Mouse (Mus musculus) CH12.LX (cell line): ENCODE measurements around the gene Fshr. TPM values are rescaled to one million over a fixed set of nuclear protein-coding genes. Genes with fewer than 3 reads are reported as not detected.

Experiments used
- DNase-seq: peaks from one replicate; pipeline ENCODE4 v3.0.0-alpha.2; 2013; ENCODE audit errors: extremely low read depth
- H3K27ac ChIP-seq: 2 replicates; pipeline ENCODE4 v1.5.1; 2012; ENCODE audit warnings: low read depth, mild to moderate bottlenecking, control low read depth, moderate library complexity; ENCODE audit not compliant: insufficient read depth
- H3K27me3 ChIP-seq: replicated peaks from 2 replicates; pipeline ENCODE3; 2012; ENCODE audit warnings: inconsistent platforms
- H3K36me3 ChIP-seq, 2 experiments: replicated peaks in 1 of 2; 2 replicates each; pipeline versions ENCODE3 to v1.6.1; 2012; ENCODE audit warnings: inconsistent platforms in 1 of 2, low read length in 1 of 2, mild to moderate bottlenecking in 1 of 2, mixed read lengths in 1 of 2, moderate library complexity in 1 of 2; ENCODE audit not compliant: control insufficient read depth in 1 of 2, insufficient read depth in 1 of 2
- H3K4me1 ChIP-seq, 2 experiments: 2 replicates each; pipeline ENCODE4 v1.6.1; 2012; ENCODE audit warnings: inconsistent platforms in 1 of 2, moderate library complexity in 1 of 2; ENCODE audit not compliant: insufficient read depth in 2 of 2, control insufficient read depth in 1 of 2
- H3K4me2 ChIP-seq: 2 replicates; pipeline ENCODE4 v1.6.1; 2012; ENCODE audit warnings: low read depth, mild to moderate bottlenecking, control low read depth; ENCODE audit not compliant: poor library complexity, insufficient read depth, severe bottlenecking
- H3K4me3 ChIP-seq, 3 experiments: fragments of 150-350 bp in 1 of 3; sonication (generic) in 1 of 3; replicated peaks in 1 of 3; 2 replicates each; pipeline versions ENCODE3 to v1.5.1; 2011 to 2012; ENCODE audit warnings: low read depth in 2 of 3, low read length in 2 of 3, mild to moderate bottlenecking in 2 of 3, moderate library complexity in 2 of 3, control low read depth in 1 of 3, improper control_type of control experiment in 1 of 3, inconsistent platforms in 1 of 3, mixed read lengths in 1 of 3; ENCODE audit not compliant: poor library complexity in 1 of 3
- H3K79me2 ChIP-seq: replicated peaks from 2 replicates; pipeline ENCODE4 v1.6.1; 2012; ENCODE audit warnings: mild to moderate bottlenecking, moderate library complexity; ENCODE audit not compliant: control insufficient read depth, poor library complexity, insufficient read depth, severe bottlenecking; ENCODE audit errors: extremely low read depth
- H3K9ac ChIP-seq: 2 replicates; pipeline ENCODE4 v1.6.1; 2012; ENCODE audit warnings: low read depth, mild to moderate bottlenecking, control low read depth, moderate library complexity; ENCODE audit not compliant: insufficient read depth
- H3K9me3 ChIP-seq: replicated peaks from 2 replicates; pipeline ENCODE3; 2012; ENCODE audit warnings: low read length, inconsistent platforms, mixed read lengths
- BHLHE40 ChIP-seq: IDR thresholded peaks from 2 replicates; pipeline ENCODE4 v1.6.1; 2011; ENCODE audit warnings: mild to moderate bottlenecking, low read depth, low read length, improper control_type of control experiment
- CHD1 ChIP-seq: IDR thresholded peaks from 2 replicates; pipeline ENCODE4 v1.6.1; 2012; ENCODE audit warnings: low read depth, low read length, improper control_type of control experiment, inconsistent platforms
- CHD2 ChIP-seq: IDR thresholded peaks from 2 replicates; pipeline ENCODE4 v1.6.1; 2011; ENCODE audit warnings: low read length, improper control_type of control experiment
- CTCF ChIP-seq, 2 experiments: IDR thresholded peaks in 1 of 2; conservative IDR thresholded peaks in 1 of 2; 2 replicates each; pipeline ENCODE4 v1.5.1; 2011 to 2012; ENCODE audit warnings: low read depth in 2 of 2, low read length in 2 of 2, improper control_type of control experiment in 1 of 2, inconsistent platforms in 1 of 2, mild to moderate bottlenecking in 1 of 2, moderate library complexity in 1 of 2
- E2F4 ChIP-seq: IDR thresholded peaks from 2 replicates; pipeline ENCODE4 v1.6.1; 2011; ENCODE audit warnings: low read depth, low read length, improper control_type of control experiment; ENCODE audit not compliant: insufficient replicate concordance
- ELF1 ChIP-seq: IDR thresholded peaks from 2 replicates; pipeline ENCODE4 v1.6.1; 2014; ENCODE audit warnings: low read depth, mild to moderate bottlenecking, inconsistent platforms, low read length, improper control_type of control experiment
- EP300 ChIP-seq: IDR thresholded peaks from 2 replicates; pipeline ENCODE4 v1.6.1; 2011; ENCODE audit warnings: low read length, improper control_type of control experiment
- HCFC1 ChIP-seq: IDR thresholded peaks from 2 replicates; pipeline ENCODE4 v1.6.1; 2012; ENCODE audit warnings: low read depth, mild to moderate bottlenecking, inconsistent platforms, low read length, improper control_type of control experiment
- IRF4 ChIP-seq: IDR thresholded peaks from 2 replicates; pipeline ENCODE4 v1.6.1; 2014; ENCODE audit warnings: low read depth, mild to moderate bottlenecking, inconsistent platforms, low read length, improper control_type of control experiment
- MAX ChIP-seq: IDR thresholded peaks from 2 replicates; pipeline ENCODE4 v1.6.1; 2011; ENCODE audit warnings: low read length, improper control_type of control experiment
- MAZ ChIP-seq: IDR thresholded peaks from 2 replicates; pipeline ENCODE4 v1.6.1; 2012; ENCODE audit warnings: low read depth, mild to moderate bottlenecking, inconsistent platforms, low read length, improper control_type of control experiment, moderate library complexity
- MEF2A ChIP-seq: IDR thresholded peaks from 2 replicates; pipeline ENCODE4 v1.6.1; 2014; ENCODE audit warnings: low read depth, mild to moderate bottlenecking, inconsistent platforms, low read length, improper control_type of control experiment, borderline replicate concordance
- MXI1 ChIP-seq: IDR thresholded peaks from 2 replicates; pipeline ENCODE4 v1.6.1; 2011; ENCODE audit warnings: mild to moderate bottlenecking, low read depth, low read length, improper control_type of control experiment
- RCOR1 ChIP-seq: conservative IDR thresholded peaks from 2 replicates; pipeline ENCODE4 v1.6.1; 2012; ENCODE audit warnings: low read depth, mild to moderate bottlenecking, inconsistent platforms, low read length, improper control_type of control experiment
- TBP ChIP-seq: conservative IDR thresholded peaks from 2 replicates; pipeline ENCODE4 v1.6.1; 2011; ENCODE audit warnings: low read depth, low read length, improper control_type of control experiment
- TCF12 ChIP-seq: IDR thresholded peaks from 2 replicates; pipeline ENCODE4 v1.6.1; 2014; ENCODE audit warnings: low read depth, mild to moderate bottlenecking, inconsistent platforms, low read length, improper control_type of control experiment
- USF1 ChIP-seq: IDR thresholded peaks from 2 replicates; pipeline ENCODE4 v1.6.1; 2014; ENCODE audit warnings: low read depth, mild to moderate bottlenecking, inconsistent platforms, low read length, improper control_type of control experiment
- dilution Hi-C: fragments of 300-500 bp; cut with MboI; formaldehyde crosslinking; loops from 2 replicates; pipeline ENCODE4 v1.14.3; 2020; ENCODE audit warnings: low sequenced_read_pairs; ENCODE audit not compliant: extremely low pct_unique_long_range_greater_than_20kb, extremely low pct_ligation_motif_present
- in situ Hi-C: fragments of 300-500 bp; cut with MboI; formaldehyde crosslinking; loops from 3 replicates; pipeline ENCODE4 v1.14.3; 2019; ENCODE audit warnings: low sequenced_read_pairs, low pct_ligation_motif_present, low pct_unique_long_range_greater_than_20kb, mixed read lengths
- polyA plus RNA-seq: library from polyadenylated mRNA; unstranded; fragments of >175 nt; gene quantifications from 2 replicates; pipeline ENCODE4 v1.2.1, GENCODE M21; 2012; ENCODE audit warnings: low read depth; ENCODE audit not compliant: insufficient read length
- total RNA-seq, 2 experiments: library from RNA; depleted of rRNA; stranded (reverse); fragments of 300-350 nt in 1 of 2; fragments of >200 nt in 1 of 2; gene quantifications; 2 replicates each; pipeline ENCODE4 v1.2.3; 2012 to 2014

Gene Fshr
- total and polyA plus RNA-seq, 3 experiments = not detected

DNA sequence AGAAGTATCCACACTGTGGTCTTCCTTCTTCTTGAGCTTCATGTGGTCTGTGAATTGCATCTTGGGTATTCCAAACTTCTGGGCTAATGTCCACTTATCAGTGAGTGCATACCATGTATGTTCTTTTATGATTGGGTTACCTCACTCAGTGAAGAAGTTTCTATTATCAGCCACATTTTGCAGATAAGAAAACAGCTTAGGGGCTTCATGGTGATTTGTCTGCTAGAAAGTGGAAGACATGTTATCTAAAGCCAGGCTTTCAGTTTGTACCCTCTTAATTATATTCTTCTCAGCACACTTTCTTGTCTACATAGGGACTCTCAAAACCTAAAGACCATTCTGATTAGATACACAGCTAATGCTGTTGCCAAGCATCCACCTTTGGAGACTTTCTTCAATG, 165.8 kb downstream of the Fshr start:
- Histone ChIP-seq H3K27ac (no peak overlapping the region), H3K36me3 (no peaks in the 10 kb centered on the region), H3K27me3 (no peaks in the 10 kb centered on the region), H3K4me2 (no peak overlapping the region), H3K9ac (no peak overlapping the region), H3K9me3 (no peaks in the 10 kb centered on the region), H3K4me3 (no peak overlapping the region), H3K4me1 (no peaks in the 10 kb centered on the region), H3K79me2 (no peaks in the 10 kb centered on the region)
- TF ChIP-seq CHD2 = no peak
- no peak for TF ChIP-seq TBP
- no peak for TF ChIP-seq E2F4
- TF ChIP-seq MAX = no peak
- TF ChIP-seq HCFC1 = no peak
- TF ChIP-seq MAZ = no peak
- in situ Hi-C loops = no loop called here
- dilution Hi-C loops = no loop called here
- DNase-seq = no peak

DNA sequence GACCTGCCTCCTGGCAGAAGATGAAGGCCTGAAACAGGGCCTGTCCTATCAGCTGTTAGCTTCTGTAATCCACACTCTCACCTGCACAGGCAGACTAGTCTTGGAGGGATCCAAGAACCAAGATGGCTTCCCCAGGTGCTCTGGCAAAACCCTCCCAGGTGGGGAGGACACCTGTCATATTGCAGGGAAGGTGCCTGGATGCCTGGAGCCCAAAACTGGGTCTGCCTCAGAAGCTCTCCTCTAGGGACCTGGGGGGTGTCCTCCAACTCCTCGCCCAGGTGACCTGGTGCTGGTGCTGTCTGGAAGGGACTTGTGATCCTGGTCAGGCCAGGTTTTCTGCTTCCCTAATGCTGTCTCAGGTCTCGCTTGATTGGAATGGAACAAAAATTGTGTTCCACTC, 167.5 kb downstream of the Fshr start:
- H3K79me2 ChIP-seq = no peaks in the 10 kb centered on the region
- no peak overlapping the region for H3K4me2 ChIP-seq
- no peaks in the 10 kb centered on the region for H3K4me1 ChIP-seq
- in situ Hi-C loops (no loop called here), dilution Hi-C loops (no loop called here)
- TF ChIP-seq ELF1 (no peak), BHLHE40 (no peak), HCFC1 (no peak), CHD2 (no peak), E2F4 (no peak), MXI1 (no peak), CTCF (conservative IDR thresholded peaks at IDR 0.05 in 1 of 2, IDR thresholded peaks at IDR 0.05 in 1 of 2; ENCODE audit: low read depth in 2 of 2, low read length in 2 of 2) (no peak), USF1 (no peak), MEF2A (no peak), RCOR1 (no peak), MAX (no peak), CHD1 (no peak), EP300 (no peak)
- no peaks in the 10 kb centered on the region for H3K9me3 ChIP-seq
- no peak overlapping the region for H3K9ac ChIP-seq
- no peak overlapping the region for H3K4me3 ChIP-seq
- H3K27ac ChIP-seq = no peak overlapping the region
- no peaks in the 10 kb centered on the region for H3K27me3 ChIP-seq
- H3K36me3 ChIP-seq = no peaks in the 10 kb centered on the region
- DNase-seq = no peak

DNA sequence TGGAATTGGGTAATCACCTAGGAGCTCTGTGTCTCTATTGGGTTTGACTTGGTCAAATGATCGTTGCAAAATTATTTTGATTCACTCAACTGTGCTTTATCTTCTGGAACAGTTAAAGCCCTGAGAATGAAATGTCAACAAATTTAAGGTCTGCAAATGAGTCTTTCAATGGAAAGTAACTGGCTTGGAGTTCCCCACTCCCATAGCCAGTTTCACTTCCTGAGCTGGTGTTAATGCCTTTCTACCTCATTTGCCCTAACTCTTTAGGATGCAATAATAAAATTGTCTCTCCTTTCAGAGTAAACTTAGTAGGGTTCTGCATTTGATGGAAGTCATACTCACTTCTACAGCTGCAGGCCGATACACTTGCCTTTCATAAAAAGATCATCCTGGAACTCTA, 181.0 kb downstream of the Fshr start:
- Histone ChIP-seq H3K36me3 (no peaks in the 10 kb centered on the region), H3K27ac (no peak overlapping the region), H3K9me3 (no peaks in the 10 kb centered on the region), H3K4me3 (no peak overlapping the region), H3K9ac (no peak overlapping the region), H3K4me1 (peaks cover 0 to 17% of the 10 kb centered on the region in 2 experiments; a peak in 2 of 4 replicates), H3K4me2 (no peak overlapping the region; the same call in 1 of the 2 replicates)
- dilution Hi-C loops (no loop called here), in situ Hi-C loops (no loop called here)
- peak; percentile 27 for DNase-seq
- TF ChIP-seq EP300 (peak; percentile 80), TCF12 (no peak), IRF4 (peak; percentile 69)
- TF ChIP-seq, all 38 proteins: peak for 2
- Histone ChIP-seq H3K27me3 (no peaks in the 10 kb centered on the region), H3K79me2 (no peaks in the 10 kb centered on the region)
